Mouse (Mus musculus) heart, adult 2 months (tissue): ENCODE measurements around the gene Faap20. TPM values are rescaled to one million over a fixed set of nuclear protein-coding genes. Genes with fewer than 3 reads are reported as not detected.
A peak's percentile ranks its signal among the peaks of the same experiment; 100 is the strongest.

Experiments used
- DNase-seq, 2 experiments: peaks; one replicate each; pipeline ENCODE4 v3.0.0; 2021
- H3K27ac ChIP-seq: fragments of 200-600 bp; 2 replicates; pipeline ENCODE4 v1.8.1; 2022
- H3K27me3 ChIP-seq: fragments of 200-500 bp; 2 replicates; pipeline ENCODE4 v1.6.1; 2012; ENCODE audit warnings: mild to moderate bottlenecking, low read length, inconsistent platforms, mixed read lengths; ENCODE audit not compliant: control insufficient read depth, insufficient read depth
- H3K36me3 ChIP-seq: fragments of 200-500 bp; 2 replicates; pipeline ENCODE4 v1.6.1; 2012; ENCODE audit warnings: low read length, inconsistent platforms; ENCODE audit not compliant: control insufficient read depth, insufficient read depth
- H3K4me1 ChIP-seq: fragments of 200-500 bp; 2 replicates; pipeline ENCODE4 v1.6.1; 2011; ENCODE audit warnings: low read length; ENCODE audit not compliant: control insufficient read depth, insufficient read depth
- H3K4me3 ChIP-seq: fragments of 200-600 bp; 2 replicates; pipeline ENCODE4 v1.8.1; 2022
- H3K79me2 ChIP-seq: fragments of 200-500 bp; replicated peaks from 2 replicates; pipeline ENCODE4 v1.6.1; 2012; ENCODE audit warnings: mild to moderate bottlenecking, inconsistent platforms, low read length, moderate library complexity, mixed read lengths; ENCODE audit not compliant: control insufficient read depth, insufficient read depth
- H3K9ac ChIP-seq: fragments of 200-500 bp; 2 replicates; pipeline ENCODE4 v1.6.1; 2012; ENCODE audit warnings: low read depth, mild to moderate bottlenecking, control low read depth, inconsistent platforms, low read length, mixed read lengths
- CTCF ChIP-seq: fragments of 200-600 bp; IDR thresholded peaks from 2 replicates; pipeline ENCODE4 v1.8.1; 2022; ENCODE audit warnings: antibody characterized with exemption, mild to moderate bottlenecking, moderate library complexity
- EP300 ChIP-seq: fragments of 200-500 bp; IDR thresholded peaks from 2 replicates; pipeline ENCODE4 v1.6.1; 2011; ENCODE audit warnings: low read depth, low read length, control low read depth; ENCODE audit not compliant: insufficient read depth
- POLR2A ChIP-seq: fragments of 200-500 bp; IDR thresholded peaks from 2 replicates; pipeline ENCODE4 v1.6.1; 2011; ENCODE audit warnings: mild to moderate bottlenecking, low read depth, low read length, control low read depth; ENCODE audit not compliant: insufficient read depth
- WGBS: fragments of 180-500 bp; shearing (Covaris S2); methylation state at CpG from one replicate; pipeline ENCODE4 v1.1.7; 2018; 5-methylcytosine and 5-hydroxymethylcytosine counted together
- intact Hi-C: fragments of 180-260 bp; cut with DNase I; formaldehyde crosslinking; loops from one replicate; pipeline ENCODE4 v1.15.1; 2025
- polyA plus RNA-seq: library from polyadenylated mRNA; depleted of rRNA; stranded (reverse); fragments of >200 nt; gene quantifications from 2 replicates; pipeline ENCODE4 v1.2.3, GENCODE M21; 2012
- total RNA-seq, 2 experiments: library from RNA; stranded (reverse); gene quantifications; 2 replicates each; pipeline ENCODE4 v1.2.3; 2021

Gene Faap20
- total and polyA plus RNA-seq, 3 experiments, result 14.4 to 26.7 (median 16.7) TPM

DNA sequence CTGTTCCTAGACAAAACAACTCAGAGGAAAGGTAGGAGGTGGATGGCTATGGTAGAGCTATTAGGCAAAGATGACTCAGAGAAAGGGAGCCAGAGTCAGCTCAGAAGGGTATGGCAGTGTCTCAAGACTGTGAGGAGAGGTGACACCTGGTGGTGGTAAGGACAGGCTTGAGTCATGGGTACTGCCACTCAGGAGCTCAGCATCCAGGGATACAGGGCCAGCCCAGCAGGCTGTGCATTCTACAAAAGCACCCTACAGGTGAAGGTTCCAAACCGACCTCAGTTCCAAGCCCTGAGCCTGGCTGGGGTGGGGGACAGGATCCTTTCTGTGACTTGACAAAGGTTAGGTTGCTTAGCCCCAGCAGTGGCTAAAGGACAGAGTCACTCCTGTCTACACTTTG, 39.0 kb downstream of the Faap20 start:
- no peaks in the 10 kb centered on the region for H3K4me1 ChIP-seq
- no peaks in the 10 kb centered on the region for H3K36me3 ChIP-seq
- H3K4me3 ChIP-seq, result no peak overlapping the region
- intact Hi-C loops, result no loop called here
- no peaks in the 10 kb centered on the region for H3K79me2 ChIP-seq
- H3K27ac ChIP-seq, result no peak overlapping the region
- no peak for DNase-seq
- WGBS, result 92% methylated on average over 1 of the region's 1 CpGs
- no peak for TF ChIP-seq EP300
- no peak for TF ChIP-seq POLR2A
- TF ChIP-seq CTCF, result peak; percentile 29; the same call in 1 of the 2 replicates
- H3K9ac ChIP-seq, result no peak overlapping the region
- no peaks in the 10 kb centered on the region for H3K27me3 ChIP-seq

DNA sequence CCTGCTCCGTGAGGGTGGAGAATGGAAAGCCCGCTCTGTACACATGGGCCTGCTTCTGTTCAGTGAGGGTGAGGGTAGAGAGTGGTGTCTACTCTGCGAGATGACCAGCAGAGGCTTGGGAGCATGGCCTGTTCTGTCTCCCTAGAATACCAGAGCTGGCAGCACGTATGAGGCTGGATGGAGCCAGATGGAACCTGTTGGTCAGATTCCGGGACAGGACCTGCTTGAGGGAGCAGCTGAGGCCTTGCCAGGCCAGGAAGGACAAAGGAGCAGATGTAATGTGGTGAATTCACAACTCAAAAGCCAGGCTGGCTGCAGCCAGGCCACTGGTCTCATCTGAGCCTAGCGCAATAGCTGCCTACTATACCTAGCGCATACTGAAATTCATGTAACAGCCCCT, 40.4 kb downstream of the Faap20 start:
- intact Hi-C loops, result no loop called here
- no peak for TF ChIP-seq POLR2A
- TF ChIP-seq CTCF, result no peak
- TF ChIP-seq EP300, result no peak

DNA sequence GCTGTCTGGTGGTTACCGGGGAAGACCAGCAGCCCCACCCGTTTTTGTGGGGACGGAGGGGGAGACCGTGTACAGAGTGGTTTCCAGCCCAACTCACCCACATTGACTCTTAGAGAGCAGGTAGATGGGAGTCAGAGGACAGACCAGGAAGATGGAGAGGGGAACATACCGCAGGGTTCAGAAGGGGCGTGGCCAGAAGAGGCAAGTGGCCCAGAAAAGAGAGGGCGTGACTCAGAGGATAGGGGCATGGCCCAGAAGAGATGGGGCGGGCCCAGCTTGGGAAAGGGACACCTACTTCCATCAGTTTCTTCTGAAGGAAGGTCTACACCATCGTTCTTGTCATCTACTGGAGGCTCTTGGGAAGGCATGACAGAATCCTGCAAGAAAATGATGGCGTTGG, 43.3 kb downstream of the Faap20 start:
- Histone ChIP-seq H3K4me1 (no peaks in the 10 kb centered on the region), H3K4me3 (no peak overlapping the region), H3K36me3 (no peaks in the 10 kb centered on the region), H3K79me2 (no peaks in the 10 kb centered on the region), H3K27ac (no peak overlapping the region), H3K9ac (no peak overlapping the region), H3K27me3 (no peaks in the 10 kb centered on the region)
- WGBS, result 89% methylated on average over 10 of the region's 10 CpGs
- intact Hi-C loops, result no loop called here
- no peak for DNase-seq
- TF ChIP-seq POLR2A (no peak), EP300 (no peak), CTCF (no peak)

More for the DNA sequence above, 40.4 kb downstream of the Faap20 start:
- H3K27me3 ChIP-seq, result no peaks in the 10 kb centered on the region
- no peak overlapping the region for H3K4me3 ChIP-seq
- H3K79me2 ChIP-seq, result no peaks in the 10 kb centered on the region
- DNase-seq, result no peak
- H3K27ac ChIP-seq, result no peak overlapping the region
- no peak overlapping the region for H3K9ac ChIP-seq
- no peaks in the 10 kb centered on the region for H3K36me3 ChIP-seq
- H3K4me1 ChIP-seq, result no peaks in the 10 kb centered on the region
- 89% methylated on average over 7 of the region's 7 CpGs for WGBS

DNA sequence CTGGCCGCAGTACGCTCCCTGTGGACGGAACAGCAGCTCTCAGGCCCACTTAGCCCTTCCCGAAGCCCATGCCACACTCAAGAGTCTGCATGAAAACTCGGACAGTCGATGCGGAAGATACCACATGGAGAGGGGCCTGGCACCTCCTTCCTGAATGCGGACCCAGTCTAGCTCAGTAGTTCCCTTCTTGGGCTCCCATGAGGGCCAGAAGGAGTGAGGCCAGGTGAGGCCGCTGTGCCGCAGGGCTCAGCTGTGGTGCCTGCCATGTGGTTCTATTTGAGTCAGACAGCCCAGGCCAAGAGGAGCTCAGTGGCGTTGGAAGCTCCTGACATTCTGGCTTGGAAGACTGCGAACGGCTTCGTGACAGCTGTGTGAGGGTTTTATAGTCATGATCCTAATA, 44.8 kb downstream of the Faap20 start:
- DNase-seq, result no peak
- WGBS, result 91% methylated on average over 14 of the region's 14 CpGs
- Histone ChIP-seq H3K79me2 (no peaks in the 10 kb centered on the region), H3K4me1 (no peaks in the 10 kb centered on the region), H3K4me3 (no peak overlapping the region), H3K27ac (no peak overlapping the region), H3K9ac (no peak overlapping the region), H3K36me3 (no peaks in the 10 kb centered on the region), H3K27me3 (no peaks in the 10 kb centered on the region)
- intact Hi-C loops, result no loop called here
- TF ChIP-seq EP300 (no peak), CTCF (no peak), POLR2A (no peak)

DNA sequence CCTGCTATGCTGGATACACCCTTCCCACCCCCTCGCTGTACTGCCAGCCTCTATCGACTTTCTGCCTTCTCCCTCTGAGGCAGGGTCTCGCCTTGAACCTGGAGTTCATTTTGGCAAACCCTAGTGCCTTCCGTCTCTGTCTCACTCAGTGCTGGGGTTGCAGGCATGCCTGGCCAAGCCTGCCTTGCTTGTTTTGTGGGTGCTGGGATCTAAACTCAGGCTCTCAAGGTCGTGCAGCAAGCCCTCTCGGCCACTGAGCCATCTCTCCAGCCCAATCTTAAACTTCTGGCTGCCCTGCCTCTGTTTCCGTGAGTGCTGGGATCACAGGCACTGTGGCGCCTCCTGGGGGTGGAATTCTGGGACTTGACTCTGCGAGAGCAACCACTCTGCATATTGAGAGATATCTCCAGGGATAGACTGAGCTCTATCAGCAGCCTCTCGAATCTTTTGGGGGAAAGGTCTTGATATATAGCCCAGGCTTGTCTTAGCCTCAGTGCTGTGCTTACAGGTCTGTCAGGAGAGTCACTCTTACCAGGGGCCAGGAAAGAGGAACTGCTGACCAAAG, 45.5 kb downstream of the Faap20 start:
- H3K4me3 ChIP-seq, result no peak overlapping the region
- no peaks in the 10 kb centered on the region for H3K27me3 ChIP-seq
- TF ChIP-seq EP300, result no peak
- TF ChIP-seq POLR2A, result no peak
- TF ChIP-seq CTCF, result 0 out of 2 replicates have a peak, but pooled peaks have one; percentile 12
- no peaks in the 10 kb centered on the region for H3K4me1 ChIP-seq
- DNase-seq, result no peak
- H3K79me2 ChIP-seq, result no peaks in the 10 kb centered on the region
- intact Hi-C loops, result no loop called here
- WGBS, result 80% methylated on average over 10 of the region's 10 CpGs
- no peak overlapping the region for H3K9ac ChIP-seq
- H3K27ac ChIP-seq, result no peak overlapping the region
- no peaks in the 10 kb centered on the region for H3K36me3 ChIP-seq

DNA sequence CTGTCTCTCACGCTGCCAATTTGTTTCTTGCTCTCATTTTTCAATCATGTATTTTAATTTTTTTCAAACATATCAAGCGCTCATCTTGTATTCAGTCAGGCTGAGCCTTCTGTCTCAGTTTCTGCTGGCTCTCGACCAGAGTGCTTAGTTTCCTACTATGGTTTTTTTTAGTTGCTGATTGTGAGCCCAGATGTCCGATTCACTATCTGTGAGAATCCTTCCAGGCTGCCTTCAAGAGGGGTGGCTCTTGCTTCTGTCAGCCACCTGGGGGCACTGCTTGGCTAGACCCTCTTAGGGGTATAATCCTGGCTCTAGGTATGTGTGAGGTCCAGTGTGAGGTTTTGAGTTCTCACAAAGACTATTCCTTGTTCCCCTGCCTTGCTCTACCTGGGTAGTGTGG, 46.4 kb downstream of the Faap20 start:
- Histone ChIP-seq H3K36me3 (no peaks in the 10 kb centered on the region), H3K9ac (no peak overlapping the region), H3K4me1 (no peaks in the 10 kb centered on the region), H3K79me2 (no peaks in the 10 kb centered on the region), H3K27me3 (no peaks in the 10 kb centered on the region), H3K4me3 (no peak overlapping the region), H3K27ac (no peak overlapping the region)
- intact Hi-C loops, result no loop called here
- no peak for TF ChIP-seq POLR2A
- peak; percentile 23; the same call in 1 of the 2 replicates for TF ChIP-seq CTCF
- 28% methylated on average over 4 of the region's 4 CpGs for WGBS
- no peak for DNase-seq
